Mouse (Mus musculus) cerebellum, adult 9-11 months (tissue): Measurements from ENCODE around the gene Ccdc62.
A peak's percentile ranks its signal among the peaks of the same experiment; 100 is the strongest.

Source experiments
- DNase-seq: peaks from one replicate; pipeline ENCODE4 v3.0.0; 2022

Gene Ccdc62

GRCm38 (mm10) chr5:123930508-123930989, at the start of gene Ccdc62:
TSS of gene Ccdc62 (plus strand) at chr5:123930679.
- DNase-seq, result peak; percentile 96

GRCm38 (mm10) chr5:123880778-123881177, 49.7 kb upstream of the Ccdc62 start:
- DNase-seq, result no peak

GRCm38 (mm10) chr5:123883891-123884290, 46.6 kb upstream of the Ccdc62 start:
- DNase-seq, result no peak

GRCm38 (mm10) chr5:123884332-123884731, 46.1 kb upstream of the Ccdc62 start:
- no peak for DNase-seq

GRCm38 (mm10) chr5:123886365-123886764, 44.1 kb upstream of the Ccdc62 start:
- DNase-seq, result no peak

- DNase-seq, result no peak
These were observed 40.2 kb upstream of the Ccdc62 start for GRCm38 (mm10) chr5:123890312-123890711.

GRCm38 (mm10) chr5:123890987-123891386, 39.5 kb upstream of the Ccdc62 start:
- DNase-seq, result no peak

GRCm38 (mm10) chr5:123891669-123892068, 38.8 kb upstream of the Ccdc62 start:
- DNase-seq, result no peak

- DNase-seq, result no peak
These were observed 37.0 kb upstream of the Ccdc62 start for GRCm38 (mm10) chr5:123893520-123893919.

GRCm38 (mm10) chr5:123896395-123896794, 34.1 kb upstream of the Ccdc62 start:
- DNase-seq, result no peak

GRCm38 (mm10) chr5:123897352-123897751, 33.1 kb upstream of the Ccdc62 start:
- DNase-seq, result no peak

- DNase-seq, result no peak
These were observed 26.3 kb upstream of the Ccdc62 start for GRCm38 (mm10) chr5:123904059-123904672.

GRCm38 (mm10) chr5:123906146-123906975, 24.1 kb upstream of the Ccdc62 start:
- peak; percentile 32 for DNase-seq

- peak; percentile 98 for DNase-seq
These were observed 23.4 kb upstream of the Ccdc62 start, which contains the start of gene Denr for GRCm38 (mm10) chr5:123906976-123907630. TSS of gene Denr (plus strand) at chr5:123907175.

GRCm38 (mm10) chr5:123907631-123907977, 22.9 kb upstream of the Ccdc62 start:
- no peak for DNase-seq

- no peak for DNase-seq
These were observed 15.6 kb upstream of the Ccdc62 start for GRCm38 (mm10) chr5:123914852-123915251.

GRCm38 (mm10) chr5:123922112-123922511, 8.4 kb upstream of the Ccdc62 start:
- DNase-seq, result no peak

- no peak for DNase-seq
These were observed 3.4 kb upstream of the Ccdc62 start, which contains the start of gene Gm43518 for GRCm38 (mm10) chr5:123927118-123927517. TSS of gene Gm43518 (plus strand) at chr5:123927418.

- DNase-seq, result peak; percentile 23
These were observed 652 bp downstream of the Ccdc62 start for GRCm38 (mm10) chr5:123931131-123931530.

- DNase-seq, result no peak
These were observed 2.4 kb downstream of the Ccdc62 start for GRCm38 (mm10) chr5:123932927-123933326.

GRCm38 (mm10) chr5:123933556-123933955, 3.1 kb downstream of the Ccdc62 start:
- no peak for DNase-seq

GRCm38 (mm10) chr5:123933957-123934591, 3.6 kb downstream of the Ccdc62 start:
- DNase-seq, result no peak

- no peak for DNase-seq
These were observed 5.5 kb downstream of the Ccdc62 start for GRCm38 (mm10) chr5:123935931-123936330.
